Mouse (Mus musculus) urinary bladder, postnatal 4 days (tissue): Measurements from ENCODE around the gene Col15a1.
A peak's percentile ranks its signal among the peaks of the same experiment; 100 is the strongest.

Experiments
- DNase-seq, 2 experiments: peaks; one replicate each; pipeline ENCODE4 v3.0.0; 2021 to 2022; ENCODE audit warnings: low spot score in 2 of 2

The Col15a1 gene

GRCm38 (mm10) chr4:47230498-47230897 lies 22.5 kb downstream of the Col15a1 start:
- no peak for DNase-seq

DNA sequence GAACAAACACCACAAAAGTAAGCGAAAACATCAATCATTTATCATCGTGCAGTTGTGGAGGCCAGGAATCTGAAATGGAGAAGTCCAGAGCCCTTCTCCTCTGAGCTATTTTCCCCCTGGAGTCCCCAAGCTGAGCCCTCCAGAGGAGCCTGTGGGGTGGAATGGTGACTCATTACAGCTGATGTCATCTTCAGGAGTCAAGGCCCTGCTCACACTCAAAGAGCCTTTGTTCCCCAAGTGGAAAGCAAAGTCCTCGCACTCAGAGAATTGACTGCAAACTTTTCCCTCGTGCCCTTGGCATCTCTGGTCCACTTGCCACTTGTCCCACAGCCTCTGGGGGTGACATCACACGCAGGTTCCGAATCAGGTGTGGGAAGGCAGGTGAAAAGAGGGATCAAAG lies 23.4 kb downstream of the Col15a1 start:
- no peak for DNase-seq

DNA sequence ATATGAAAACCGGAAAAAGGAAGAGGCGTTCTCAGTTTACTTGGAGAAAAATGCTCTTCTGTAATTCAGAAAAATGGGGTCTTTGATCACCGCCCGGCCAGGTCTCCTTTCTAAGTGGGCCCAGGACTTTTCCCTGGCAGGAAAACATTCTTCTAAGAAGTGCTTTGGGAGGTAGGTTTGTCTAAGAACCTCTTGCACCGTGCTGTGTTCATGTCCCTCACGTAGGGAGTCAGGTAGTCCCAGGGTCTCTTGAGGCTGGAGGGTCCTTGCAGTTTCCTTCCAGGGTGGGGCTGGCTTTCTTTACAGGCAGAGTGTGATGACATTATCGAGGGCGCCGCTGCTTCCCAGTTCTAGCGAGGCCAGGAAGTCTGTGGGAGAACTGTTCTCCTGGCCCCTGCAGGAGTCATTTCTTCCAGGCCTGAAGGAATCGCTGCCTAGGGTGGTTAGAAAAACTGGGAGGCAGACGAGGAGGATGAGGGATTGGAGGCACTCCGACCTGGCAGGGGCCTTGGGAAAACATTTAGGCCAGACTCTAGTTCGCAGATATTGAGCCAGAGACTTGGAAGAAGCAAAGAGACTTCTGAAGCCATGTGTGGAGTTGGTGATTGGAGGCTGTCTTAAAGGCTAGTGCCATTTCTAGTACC lies 25.4 kb downstream of the Col15a1 start:
- DNase-seq = no peak

- DNase-seq = peak; percentile 80 to 89
These were observed 26.8 kb downstream of the Col15a1 start for GRCm38 (mm10) chr4:47234667-47235267.

- DNase-seq = no peak
These were observed 27.4 kb downstream of the Col15a1 start for GRCm38 (mm10) chr4:47235312-47235711.

GRCm38 (mm10) chr4:47236104-47236503 lies 28.1 kb downstream of the Col15a1 start:
- DNase-seq = no peak

DNA sequence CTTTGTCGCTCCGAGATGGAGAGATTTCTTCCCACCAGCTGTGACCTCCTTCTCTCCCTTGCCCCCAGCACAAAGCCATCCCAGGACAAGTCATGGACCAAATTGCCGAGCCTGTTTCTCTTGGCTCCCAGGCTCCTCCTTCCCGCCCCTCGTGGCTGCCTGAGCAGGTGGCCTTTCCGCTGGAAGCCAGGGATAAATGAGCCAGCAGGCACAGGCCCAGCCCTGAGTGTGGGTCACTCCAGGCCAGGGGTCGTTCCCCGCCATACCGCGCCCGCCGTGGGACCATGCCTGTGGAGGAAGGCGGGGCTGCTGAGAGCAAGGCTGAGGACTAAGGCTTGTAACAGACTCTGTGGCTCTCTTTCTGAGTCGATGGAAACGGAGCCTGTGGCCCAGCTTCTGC lies 29.3 kb downstream of the Col15a1 start:
- DNase-seq = peak in 1 of 2 experiments; percentile 63

GRCm38 (mm10) chr4:47239114-47239513 lies 31.2 kb downstream of the Col15a1 start:
- DNase-seq = no peak

- no peak for DNase-seq
These were observed 32.9 kb downstream of the Col15a1 start for GRCm38 (mm10) chr4:47240901-47241300.

- DNase-seq = no peak
These were observed 34.2 kb downstream of the Col15a1 start for GRCm38 (mm10) chr4:47242127-47242526.

DNA sequence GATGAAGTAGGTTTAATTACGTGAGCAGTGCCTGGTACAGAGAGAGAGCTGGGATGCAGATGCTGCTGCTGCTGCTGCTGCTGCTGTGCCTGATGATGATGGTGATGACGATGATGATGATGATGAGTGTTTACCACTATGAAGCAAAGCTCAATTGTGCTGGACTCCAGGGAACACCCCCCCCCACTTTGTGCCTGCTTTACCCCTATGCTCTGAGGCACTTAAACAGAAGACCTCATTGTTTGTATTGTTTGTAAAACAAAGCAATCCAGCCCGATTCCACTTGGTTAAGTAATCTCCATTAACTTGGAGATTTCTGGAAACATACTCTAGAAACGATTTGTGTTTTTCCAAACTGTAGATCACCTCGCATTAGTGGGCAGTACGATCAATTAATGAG lies 36.7 kb downstream of the Col15a1 start:
- no peak for DNase-seq

DNA sequence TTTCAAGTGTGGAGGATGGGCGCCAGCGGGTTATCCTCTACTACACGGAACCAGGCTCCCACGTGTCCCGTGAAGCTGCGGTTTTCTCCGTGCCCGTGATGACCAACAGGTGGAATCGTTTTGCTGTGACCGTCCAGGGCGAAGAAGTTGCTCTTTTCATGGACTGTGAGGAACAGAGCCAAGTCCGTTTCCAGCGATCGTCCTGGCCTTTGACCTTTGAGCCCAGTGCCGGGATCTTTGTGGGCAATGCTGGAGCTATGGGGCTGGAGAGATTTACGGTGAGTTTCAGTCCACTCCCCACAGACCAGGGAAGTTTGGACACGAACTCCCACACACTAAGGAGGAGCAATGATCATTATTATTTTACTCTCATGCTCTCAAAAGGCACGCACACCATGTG lies 37.7 kb downstream of the Col15a1 start:
- no peak for DNase-seq

GRCm38 (mm10) chr4:47246811-47247210 lies 38.9 kb downstream of the Col15a1 start:
- no peak for DNase-seq

DNA sequence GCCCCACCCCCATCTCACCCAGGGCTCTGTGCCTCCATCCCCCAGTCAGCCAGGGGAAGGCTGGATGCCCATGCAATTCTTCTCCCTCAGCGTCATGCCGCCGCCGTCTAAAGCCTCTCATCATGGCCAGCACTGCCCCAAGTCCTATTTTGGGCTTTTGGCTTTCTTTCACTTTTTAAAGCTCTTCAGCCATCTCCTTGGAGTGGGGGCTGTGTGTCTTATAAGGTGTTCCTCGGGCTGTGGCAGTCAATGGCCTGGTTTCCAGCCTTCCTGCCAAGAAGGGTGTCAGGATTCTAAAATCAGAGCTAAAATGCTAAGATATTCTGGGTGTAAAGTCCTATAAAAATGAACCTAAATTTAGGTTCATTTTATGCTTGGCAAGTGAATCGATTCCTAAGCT lies 39.6 kb downstream of the Col15a1 start:
- DNase-seq = no peak

- no peak for DNase-seq
These were observed 41.2 kb downstream of the Col15a1 start for GRCm38 (mm10) chr4:47249193-47249592.

- peak; percentile 57 to 85 for DNase-seq
These were observed 43.1 kb downstream of the Col15a1 start for GRCm38 (mm10) chr4:47251069-47251468.

DNA sequence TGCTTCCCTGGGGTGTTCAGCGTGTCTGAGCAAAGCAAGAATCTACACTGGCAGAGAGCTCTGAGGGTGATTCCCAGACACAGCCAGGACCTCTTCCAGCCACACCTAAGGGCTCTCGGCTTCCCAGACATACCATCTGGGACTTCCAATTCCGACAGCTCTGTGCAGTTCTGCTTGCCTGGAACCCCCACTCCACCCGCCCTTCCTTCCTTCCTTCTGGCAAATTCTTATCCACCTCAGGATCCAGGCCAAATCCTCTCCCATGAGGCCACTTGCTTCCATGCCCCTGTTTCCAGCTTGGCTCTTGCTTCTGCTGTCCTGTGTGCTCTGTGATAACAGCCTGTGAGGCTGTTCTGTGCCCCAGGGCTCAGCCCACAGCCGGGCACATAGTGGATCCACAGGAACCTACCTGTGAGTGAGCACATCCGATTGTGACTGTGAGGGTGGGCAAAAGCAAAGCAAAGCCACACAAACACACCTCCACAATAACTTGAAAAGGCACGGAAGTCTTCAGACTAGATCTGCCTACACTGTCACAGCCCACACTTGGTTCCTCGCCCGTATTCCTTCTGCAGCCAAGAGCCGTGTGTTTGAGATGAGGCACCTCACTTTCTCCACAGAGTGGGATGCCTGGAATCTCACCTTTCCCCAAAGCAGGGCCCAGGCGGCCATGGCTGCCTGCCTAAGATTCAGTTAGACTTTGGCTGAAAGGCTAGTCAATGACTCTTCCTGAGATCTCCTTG lies 43.9 kb downstream of the Col15a1 start:
- DNase-seq = no peak

DNA sequence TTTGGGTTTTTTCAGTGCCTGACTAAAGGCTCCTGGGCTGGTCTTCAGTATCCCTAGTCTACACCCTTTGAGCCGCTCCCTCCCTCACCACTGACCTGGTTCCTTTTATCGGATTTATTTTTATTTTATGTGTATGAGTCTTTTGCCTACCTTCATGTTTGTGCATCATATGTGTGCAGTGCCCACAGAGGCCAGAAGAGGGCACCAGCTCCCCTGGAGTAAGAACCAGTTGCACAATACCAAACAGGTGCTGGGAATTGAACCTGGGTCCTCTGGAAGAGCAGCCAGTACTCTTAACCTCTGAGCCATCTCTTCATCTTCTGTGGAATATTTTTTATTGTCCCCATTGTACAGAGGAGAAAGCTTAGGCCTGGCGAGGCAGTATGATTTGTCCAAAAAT lies 44.7 kb downstream of the Col15a1 start:
- DNase-seq = no peak

DNA sequence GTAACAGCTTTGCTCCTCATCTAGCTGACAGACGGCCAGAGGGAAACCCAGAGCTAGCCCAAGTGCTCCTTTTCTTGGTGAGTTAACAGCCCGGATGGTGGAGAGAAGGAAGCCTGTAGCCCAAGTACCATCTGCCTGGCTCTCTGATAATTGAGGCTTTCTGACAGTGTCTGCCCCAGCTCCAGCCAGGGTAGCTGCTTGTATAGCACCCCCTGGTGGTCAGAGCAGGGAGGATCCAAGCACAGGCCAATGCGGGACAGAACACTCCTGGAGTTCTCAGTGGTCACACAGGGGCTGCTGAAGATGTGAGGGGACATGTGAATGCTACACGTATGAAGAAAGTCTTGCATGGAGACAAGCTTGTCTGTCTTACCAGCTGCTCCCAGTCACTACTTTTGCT lies 47.7 kb downstream of the Col15a1 start:
- DNase-seq = peak; percentile 59 to 87

DNA sequence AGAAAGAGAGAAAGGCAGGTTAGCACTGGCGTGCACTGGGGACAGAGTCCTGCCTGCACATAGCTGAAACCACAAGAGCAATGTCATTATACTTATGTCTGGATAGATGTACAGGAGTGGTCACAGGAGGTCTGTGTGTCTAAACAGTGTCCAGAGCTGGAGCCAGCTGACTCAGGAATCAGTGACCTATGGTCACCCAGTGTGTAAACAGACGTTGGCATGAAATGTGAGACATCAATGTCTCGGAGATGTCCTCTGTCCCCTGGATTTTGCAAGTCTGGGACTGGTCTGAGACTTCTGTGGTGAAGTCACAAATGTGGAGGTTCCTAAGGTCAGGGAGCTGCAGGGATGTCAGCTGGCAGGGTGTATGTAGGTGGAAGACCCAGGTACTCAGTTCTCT lies 50.2 kb downstream of the Col15a1 start:
- no peak for DNase-seq

- DNase-seq = no peak
These were observed 53.1 kb downstream of the Col15a1 start for GRCm38 (mm10) chr4:47261049-47261448.

- no peak for DNase-seq
These were observed 54.0 kb downstream of the Col15a1 start for GRCm38 (mm10) chr4:47261919-47262318.

DNA sequence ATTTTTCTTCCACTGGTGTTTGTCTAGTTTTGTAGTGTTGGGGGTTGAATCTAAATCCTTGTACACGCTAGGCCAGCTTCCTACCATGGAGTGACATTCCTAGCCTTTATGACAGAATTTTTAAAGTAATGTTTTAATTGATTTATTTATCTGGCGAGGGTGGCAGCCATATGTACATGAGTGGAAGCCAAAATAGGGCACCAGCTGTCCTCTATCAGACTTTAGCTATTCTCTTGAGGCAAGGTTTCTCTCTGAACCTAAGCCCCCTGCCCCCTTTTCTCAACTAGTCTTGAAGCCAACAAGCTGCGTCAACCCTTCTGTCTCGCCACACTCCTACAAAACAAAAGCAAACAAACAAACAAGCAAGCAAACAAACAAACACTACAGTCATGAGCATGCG lies 57.6 kb downstream of the Col15a1 start:
- DNase-seq = no peak
